Mouse (Mus musculus): ENCODE results near the gene Pcbp3. TPM values are rescaled to one million over a fixed set of nuclear protein-coding genes. Genes with fewer than 3 reads are reported as not detected.

Gene Pcbp3
- polyA plus RNA-seq, 1 experiment from 2014 or later = 51.1 TPM

DNA sequence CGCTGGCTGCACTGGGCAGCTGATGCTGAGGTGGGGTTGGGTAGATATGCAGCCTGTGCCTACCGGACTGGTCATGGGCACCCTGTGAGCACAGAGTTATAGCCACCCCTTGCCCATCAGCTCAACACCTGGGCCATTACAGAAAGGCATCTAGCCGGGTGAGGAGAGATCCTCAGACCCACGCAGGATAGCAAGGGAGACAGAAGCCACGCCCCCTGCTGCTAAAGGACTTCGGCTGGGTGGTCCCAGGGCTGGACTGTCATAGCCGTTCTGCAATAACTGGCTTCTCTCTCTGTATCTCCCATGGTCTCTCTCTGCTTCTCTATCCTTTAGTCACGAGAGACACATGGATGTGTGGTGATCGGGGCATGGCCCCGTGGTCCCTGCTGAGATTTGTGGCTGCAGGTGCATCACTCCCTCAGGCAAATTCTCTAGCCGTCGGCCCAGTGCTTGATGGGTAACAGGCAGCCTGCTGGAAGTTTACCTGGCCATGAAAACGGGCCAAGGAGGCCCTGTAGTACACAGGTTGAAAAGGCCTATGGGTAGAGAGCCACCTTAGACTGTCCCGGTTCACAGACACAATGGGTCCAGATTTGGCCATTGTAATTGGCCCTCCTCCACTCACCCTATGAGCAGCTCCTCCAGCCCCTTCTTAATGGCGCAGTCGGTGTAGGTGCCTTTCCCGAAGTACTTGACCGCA, 238.8 kb downstream of the Pcbp3 start:
- Histone ChIP-seq H3K4me2 (no peak overlapping the region), H3K27ac (no peak overlapping the region), H3K9ac (no peak overlapping the region), H3K9me3 (no peaks in the 10 kb centered on the region), H3K4me1 (no peaks in the 10 kb centered on the region), H3K27me3 (no peaks in the 10 kb centered on the region), H3K36me3 (replicated peaks) (no peaks in the 10 kb centered on the region), H3K4me3 (replicated peaks) (no peak overlapping the region)
- ATAC-seq (ENCODE audit: low FRiP score) = no peak
- WGBS = 89% methylated on average over 18 of the region's 18 CpGs

DNA sequence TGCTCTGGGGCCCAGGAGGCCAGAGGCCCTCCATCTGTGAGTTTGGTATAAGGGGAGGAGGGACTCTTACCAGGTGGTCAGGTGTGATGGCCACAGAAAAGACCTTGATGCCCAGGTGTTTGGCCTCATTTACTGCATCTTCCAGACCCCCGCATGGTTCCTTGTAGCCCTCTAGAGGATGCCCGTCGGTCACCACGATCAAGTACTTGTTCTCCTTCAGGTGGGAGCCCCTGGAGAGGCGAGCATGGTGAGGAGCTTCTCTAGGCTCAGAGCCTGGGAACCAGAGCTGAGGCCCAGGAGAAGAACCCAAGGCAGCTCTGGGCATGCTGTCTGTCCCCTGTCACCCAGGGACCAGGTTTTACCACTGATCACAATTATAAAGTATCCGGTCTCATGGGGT, 239.9 kb downstream of the Pcbp3 start:
- Histone ChIP-seq H3K4me1 (no peaks in the 10 kb centered on the region), H3K4me3 (replicated peaks) (no peak overlapping the region), H3K9ac (no peak overlapping the region), H3K4me2 (no peak overlapping the region), H3K36me3 (replicated peaks) (no peaks in the 10 kb centered on the region), H3K27me3 (no peaks in the 10 kb centered on the region), H3K27ac (no peak overlapping the region), H3K9me3 (no peaks in the 10 kb centered on the region)
- WGBS = 93% methylated on average over 6 of the region's 6 CpGs
- no peak for ATAC-seq (ENCODE audit: low FRiP score)

DNA sequence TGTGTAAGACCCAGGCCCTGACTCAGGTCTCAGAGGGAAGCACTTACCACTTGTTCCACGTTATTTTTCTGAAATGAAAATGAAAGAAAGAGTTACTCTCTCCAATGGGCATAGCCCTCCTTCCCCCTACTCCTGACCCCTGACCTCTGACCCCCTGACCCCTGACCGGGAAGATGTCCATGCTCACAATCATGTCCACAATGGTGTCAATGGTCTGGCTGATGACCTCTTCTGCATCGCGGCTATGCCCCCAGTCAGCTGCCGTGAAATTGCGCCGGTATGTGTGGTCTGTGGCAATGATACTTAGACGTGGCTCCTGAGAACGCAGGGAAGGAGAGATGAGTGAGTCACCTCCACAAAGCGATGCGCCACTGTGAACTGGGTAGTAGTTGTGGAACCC, 240.5 kb downstream of the Pcbp3 start:
- H3K27me3 ChIP-seq = no peaks in the 10 kb centered on the region
- no peak overlapping the region for H3K4me2 ChIP-seq
- H3K9ac ChIP-seq = no peak overlapping the region
- WGBS = 88% methylated on average over 11 of the region's 11 CpGs
- no peak overlapping the region for H3K27ac ChIP-seq
- H3K4me3 ChIP-seq (replicated peaks) = no peak overlapping the region
- no peaks in the 10 kb centered on the region for H3K9me3 ChIP-seq
- H3K4me1 ChIP-seq = no peaks in the 10 kb centered on the region
- no peaks in the 10 kb centered on the region for H3K36me3 ChIP-seq (replicated peaks)
- ATAC-seq (ENCODE audit: low FRiP score) = no peak

DNA sequence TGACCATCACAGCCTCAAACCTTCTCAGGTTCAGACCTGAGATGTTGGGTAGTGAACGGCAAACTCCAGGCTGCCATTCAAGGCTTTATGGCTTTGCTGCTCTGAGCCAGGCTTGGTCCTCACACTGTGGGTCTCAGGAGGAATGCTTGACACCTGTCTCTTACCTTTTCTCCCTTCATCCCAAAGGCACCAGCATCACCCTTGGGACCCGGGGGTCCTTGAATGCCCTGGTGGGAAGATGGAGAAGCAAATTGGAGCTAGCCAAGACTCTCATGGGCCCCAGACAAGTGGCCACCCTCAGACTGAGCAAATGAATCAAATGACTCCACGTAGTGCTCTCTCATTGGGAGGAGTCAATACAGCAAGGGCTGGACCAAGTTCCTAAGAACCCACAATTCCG, 244.1 kb downstream of the Pcbp3 start:
- no peak overlapping the region for H3K4me2 ChIP-seq
- ATAC-seq (ENCODE audit: low FRiP score) = no peak

GRCm38 (mm10) chr10:76717026-76717425, 244.7 kb downstream of the Pcbp3 start:
- no peaks in the 10 kb centered on the region for H3K4me1 ChIP-seq
- H3K9ac ChIP-seq = no peak overlapping the region
- no peak overlapping the region for H3K27ac ChIP-seq
- WGBS = 89% methylated on average over 7 of the region's 7 CpGs
- no peaks in the 10 kb centered on the region for H3K27me3 ChIP-seq
- H3K4me3 ChIP-seq (replicated peaks) = no peak overlapping the region
- no peak for ATAC-seq (ENCODE audit: low FRiP score)
- no peaks in the 10 kb centered on the region for H3K36me3 ChIP-seq (replicated peaks)
- no peaks in the 10 kb centered on the region for H3K9me3 ChIP-seq
- H3K4me2 ChIP-seq = no peak overlapping the region

More for the DNA sequence above, 244.1 kb downstream of the Pcbp3 start:
- H3K4me1 ChIP-seq = no peaks in the 10 kb centered on the region
- H3K27me3 ChIP-seq = no peaks in the 10 kb centered on the region
- H3K27ac ChIP-seq = no peak overlapping the region
- H3K9ac ChIP-seq = no peak overlapping the region
- H3K9me3 ChIP-seq = no peaks in the 10 kb centered on the region
- 85% methylated on average over 4 of the region's 4 CpGs for WGBS
- no peaks in the 10 kb centered on the region for H3K36me3 ChIP-seq (replicated peaks)
- H3K4me3 ChIP-seq (replicated peaks) = no peak overlapping the region

GRCm38 (mm10) chr10:76714303-76714702, 247.4 kb downstream of the Pcbp3 start:
- Histone ChIP-seq H3K9me3 (no peaks in the 10 kb centered on the region), H3K36me3 (replicated peaks) (no peaks in the 10 kb centered on the region), H3K4me2 (no peak overlapping the region), H3K27me3 (no peaks in the 10 kb centered on the region), H3K4me1 (no peaks in the 10 kb centered on the region), H3K27ac (no peak overlapping the region), H3K9ac (no peak overlapping the region), H3K4me3 (replicated peaks) (no peak overlapping the region)
- ATAC-seq (ENCODE audit: low FRiP score) = no peak
- 90% methylated on average over 7 of the region's 7 CpGs for WGBS

DNA sequence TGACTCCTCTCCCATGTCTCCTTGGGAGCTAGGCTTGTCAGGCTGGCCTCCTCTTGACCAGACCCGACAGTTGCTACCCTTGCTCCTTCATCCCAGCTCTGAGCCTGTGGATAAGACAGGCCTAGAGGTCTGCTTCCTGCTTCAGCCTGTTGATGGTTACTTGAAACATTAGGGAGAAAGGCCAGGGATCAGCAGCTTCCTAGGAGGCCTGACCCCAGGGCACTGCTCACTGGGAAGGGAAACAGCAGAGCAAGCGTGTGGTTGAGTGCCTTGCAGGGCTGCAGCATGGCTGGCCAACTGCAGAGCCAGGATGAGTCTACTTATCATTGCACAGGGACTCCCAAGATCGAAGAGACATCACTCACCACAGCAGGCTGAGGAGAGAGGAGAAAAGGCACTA, 249.2 kb downstream of the Pcbp3 start:
- whole genome bisulfite sequencing = 74% methylated on average over 3 of the region's 3 CpGs
- Histone ChIP-seq H3K27ac (no peak overlapping the region), H3K36me3 (replicated peaks) (no peaks in the 10 kb centered on the region), H3K9ac (no peak overlapping the region), H3K4me3 (replicated peaks) (no peak overlapping the region), H3K4me1 (no peaks in the 10 kb centered on the region), H3K9me3 (no peaks in the 10 kb centered on the region), H3K27me3 (no peaks in the 10 kb centered on the region), H3K4me2 (no peak overlapping the region)
- no peak for ATAC-seq (ENCODE audit: low FRiP score)

Other genes starting within 250 kb of the Pcbp3 start
- gene Col6a1, start 235.7 kb downstream of the Pcbp3 start, polyA plus RNA-seq (2016; fragmentation: Nextera tagmentation; extraction: Ambion mirVana) = 11.2 and 14.7 TPM in 2 replicates
- gene Slc19a1, start 70.4 kb upstream of the Pcbp3 start, polyA plus RNA-seq (2016; fragmentation: Nextera tagmentation; extraction: Ambion mirVana) = 30.3 and 34.3 TPM in 2 replicates
- gene Col18a1, start 204.7 kb upstream of the Pcbp3 start, polyA plus RNA-seq (2016; fragmentation: Nextera tagmentation; extraction: Ambion mirVana) = 79.0 and 83.1 TPM in 2 replicates